Mouse (Mus musculus) embryonic facial prominence, embryonic 12.5 days (tissue): ENCODE results near the gene Ryr3. TPM values are rescaled to one million over a fixed set of nuclear protein-coding genes. Genes with fewer than 3 reads are reported as not detected.

Experiments
- ATAC-seq: fragments of 200-750 bp; cut with Nextera tagmentation; 2 replicates; pipeline ENCODE4 v1.8.0; 2017; ENCODE audit not compliant: insufficient number of reproducible peaks, insufficient read depth, low FRiP score, low TSS enrichment
- H3K27ac ChIP-seq: fragments of 300-500 bp; sonication (generic); 2 replicates; pipeline ENCODE4 v1.5.1; 2016; ENCODE audit warnings: mild to moderate bottlenecking
- H3K27me3 ChIP-seq: fragments of 300-500 bp; sonication (generic); 2 replicates; pipeline ENCODE4 v1.6.1; 2016; ENCODE audit warnings: mild to moderate bottlenecking, moderate library complexity
- H3K36me3 ChIP-seq: fragments of 300-500 bp; sonication (generic); 2 replicates; pipeline ENCODE4 v1.6.1; 2016; ENCODE audit warnings: mild to moderate bottlenecking
- H3K4me1 ChIP-seq: fragments of 300-500 bp; sonication (generic); 2 replicates; pipeline ENCODE4 v1.6.1; 2016
- H3K4me2 ChIP-seq: fragments of 300-500 bp; sonication (generic); replicated peaks from 2 replicates; pipeline ENCODE4 v1.6.1; 2016; ENCODE audit warnings: mild to moderate bottlenecking, moderate library complexity
- H3K4me3 ChIP-seq: fragments of 300-500 bp; sonication (generic); 2 replicates; pipeline ENCODE4 v1.5.1; 2016; ENCODE audit warnings: mild to moderate bottlenecking
- H3K9ac ChIP-seq: fragments of 300-500 bp; sonication (generic); 2 replicates; pipeline ENCODE4 v1.6.1; 2016; ENCODE audit warnings: mild to moderate bottlenecking, moderate library complexity
- H3K9me3 ChIP-seq: fragments of 300-500 bp; sonication (generic); 2 replicates; pipeline ENCODE4 v1.6.1; 2016; ENCODE audit warnings: mild to moderate bottlenecking, moderate library complexity
- WGBS: fragments of 180-500 bp; shearing (Covaris S2); methylation state at CpG from one replicate; pipeline ENCODE4 v1.1.7; 2016; 5-methylcytosine and 5-hydroxymethylcytosine counted together
- polyA plus RNA-seq: library from polyadenylated mRNA; unstranded; fragments of >200 nt; fragmentation: Nextera tagmentation; extraction: Ambion mirVana; gene quantifications from 2 replicates; pipeline ENCODE4 v1.2.1, GENCODE M21; 2016

The Ryr3 gene
- polyA plus RNA-seq, 1 experiment from 2014 or later, result 1.0 TPM

- no peak overlapping the region for H3K9ac ChIP-seq
- H3K4me3 ChIP-seq, result no peak overlapping the region
- no peaks in the 10 kb centered on the region for H3K27me3 ChIP-seq
- no peaks in the 10 kb centered on the region for H3K9me3 ChIP-seq
- no peak overlapping the region for H3K4me2 ChIP-seq
- no peak for ATAC-seq
- no peaks in the 10 kb centered on the region for H3K36me3 ChIP-seq
- no peak overlapping the region for H3K27ac ChIP-seq
- no peaks in the 10 kb centered on the region for H3K4me1 ChIP-seq
- WGBS, result 18% methylated on average over 3 of the region's 3 CpGs
These were observed 496.2 kb downstream of the Ryr3 start for GRCm38 (mm10) chr2:112720715-112721114.

GRCm38 (mm10) chr2:112714648-112715047, 502.2 kb downstream of the Ryr3 start:
- H3K4me3 ChIP-seq, result no peak overlapping the region
- H3K4me1 ChIP-seq, result no peaks in the 10 kb centered on the region
- no peak for ATAC-seq
- H3K4me2 ChIP-seq, result no peak overlapping the region
- no peaks in the 10 kb centered on the region for H3K36me3 ChIP-seq
- H3K27me3 ChIP-seq, result no peaks in the 10 kb centered on the region
- no peak overlapping the region for H3K9ac ChIP-seq
- H3K27ac ChIP-seq, result no peak overlapping the region
- H3K9me3 ChIP-seq, result no peaks in the 10 kb centered on the region
- 72% methylated on average over 4 of the region's 4 CpGs for WGBS

- WGBS, result 81% methylated on average over 5 of the region's 5 CpGs
- Histone ChIP-seq H3K4me1 (no peaks in the 10 kb centered on the region), H3K27ac (no peak overlapping the region), H3K27me3 (no peaks in the 10 kb centered on the region), H3K36me3 (no peaks in the 10 kb centered on the region), H3K4me2 (no peak overlapping the region), H3K9me3 (no peaks in the 10 kb centered on the region), H3K9ac (no peak overlapping the region), H3K4me3 (no peak overlapping the region)
- ATAC-seq, result no peak
These were observed 535.1 kb downstream of the Ryr3 start for GRCm38 (mm10) chr2:112681817-112682216.

- H3K27ac ChIP-seq, result no peak overlapping the region
- no peak overlapping the region for H3K4me3 ChIP-seq
- H3K4me1 ChIP-seq, result no peaks in the 10 kb centered on the region
- H3K9me3 ChIP-seq, result no peaks in the 10 kb centered on the region
- no peak overlapping the region for H3K9ac ChIP-seq
- WGBS, result 51% methylated on average over 1 of the region's 1 CpGs
- H3K27me3 ChIP-seq, result no peaks in the 10 kb centered on the region
- H3K36me3 ChIP-seq, result no peaks in the 10 kb centered on the region
- no peak overlapping the region for H3K4me2 ChIP-seq
- ATAC-seq, result no peak
These were observed 539.6 kb downstream of the Ryr3 start for GRCm38 (mm10) chr2:112677246-112677645.

GRCm38 (mm10) chr2:112676721-112677120, 540.2 kb downstream of the Ryr3 start:
- no peaks in the 10 kb centered on the region for H3K9me3 ChIP-seq
- H3K4me1 ChIP-seq, result no peaks in the 10 kb centered on the region
- 54% methylated on average over 1 of the region's 1 CpGs for WGBS
- H3K27me3 ChIP-seq, result no peaks in the 10 kb centered on the region
- ATAC-seq, result no peak
- H3K9ac ChIP-seq, result no peak overlapping the region
- no peak overlapping the region for H3K27ac ChIP-seq
- no peak overlapping the region for H3K4me2 ChIP-seq
- H3K4me3 ChIP-seq, result no peak overlapping the region
- no peaks in the 10 kb centered on the region for H3K36me3 ChIP-seq

- no peaks in the 10 kb centered on the region for H3K27me3 ChIP-seq
- no peaks in the 10 kb centered on the region for H3K36me3 ChIP-seq
- H3K9me3 ChIP-seq, result no peaks in the 10 kb centered on the region
- no peak for ATAC-seq
- H3K4me1 ChIP-seq, result no peaks in the 10 kb centered on the region
- WGBS, result 90% methylated on average over 2 of the region's 2 CpGs
- H3K4me3 ChIP-seq, result no peak overlapping the region
- H3K4me2 ChIP-seq, result no peak overlapping the region
- no peak overlapping the region for H3K9ac ChIP-seq
- H3K27ac ChIP-seq, result no peak overlapping the region
These were observed 540.7 kb downstream of the Ryr3 start for GRCm38 (mm10) chr2:112676175-112676574.

GRCm38 (mm10) chr2:112669461-112669860, 547.4 kb downstream of the Ryr3 start:
- no peak for ATAC-seq
- H3K4me2 ChIP-seq, result no peak overlapping the region
- no peaks in the 10 kb centered on the region for H3K4me1 ChIP-seq
- no peak overlapping the region for H3K27ac ChIP-seq
- H3K27me3 ChIP-seq, result no peaks in the 10 kb centered on the region
- no peak overlapping the region for H3K9ac ChIP-seq
- no peaks in the 10 kb centered on the region for H3K36me3 ChIP-seq
- 76% methylated on average over 3 of the region's 3 CpGs for WGBS
- no peak overlapping the region for H3K4me3 ChIP-seq
- H3K9me3 ChIP-seq, result no peaks in the 10 kb centered on the region

GRCm38 (mm10) chr2:112656131-112656530, 560.8 kb downstream of the Ryr3 start:
- no peak overlapping the region for H3K9ac ChIP-seq
- 60% methylated on average over 5 of the region's 5 CpGs for WGBS
- H3K27me3 ChIP-seq, result no peaks in the 10 kb centered on the region
- H3K36me3 ChIP-seq, result no peaks in the 10 kb centered on the region
- no peaks in the 10 kb centered on the region for H3K9me3 ChIP-seq
- no peak overlapping the region for H3K4me2 ChIP-seq
- H3K27ac ChIP-seq, result no peak overlapping the region
- no peaks in the 10 kb centered on the region for H3K4me1 ChIP-seq
- H3K4me3 ChIP-seq, result no peak overlapping the region
- no peak for ATAC-seq

GRCm38 (mm10) chr2:112653836-112654235, 563.1 kb downstream of the Ryr3 start:
- Histone ChIP-seq H3K36me3 (no peaks in the 10 kb centered on the region), H3K27ac (no peak overlapping the region), H3K27me3 (no peaks in the 10 kb centered on the region), H3K4me2 (no peak overlapping the region), H3K9me3 (no peaks in the 10 kb centered on the region), H3K4me3 (no peak overlapping the region), H3K9ac (no peak overlapping the region), H3K4me1 (no peaks in the 10 kb centered on the region)
- 68% methylated on average over 3 of the region's 3 CpGs for WGBS
- ATAC-seq, result no peak

GRCm38 (mm10) chr2:112637206-112637605, 579.7 kb downstream of the Ryr3 start:
- Histone ChIP-seq H3K4me2 (no peak overlapping the region), H3K9me3 (no peaks in the 10 kb centered on the region), H3K27ac (no peak overlapping the region), H3K36me3 (no peaks in the 10 kb centered on the region), H3K4me3 (no peak overlapping the region), H3K9ac (no peak overlapping the region), H3K4me1 (no peaks in the 10 kb centered on the region), H3K27me3 (no peaks in the 10 kb centered on the region)
- ATAC-seq, result no peak
- WGBS, result 89% methylated on average over 5 of the region's 5 CpGs

GRCm38 (mm10) chr2:112632536-112632935, 584.4 kb downstream of the Ryr3 start:
- no peaks in the 10 kb centered on the region for H3K9me3 ChIP-seq
- ATAC-seq, result no peak
- H3K4me1 ChIP-seq, result no peaks in the 10 kb centered on the region
- H3K27me3 ChIP-seq, result no peaks in the 10 kb centered on the region
- 92% methylated on average over 9 of the region's 9 CpGs for WGBS
- H3K9ac ChIP-seq, result no peak overlapping the region
- H3K4me3 ChIP-seq, result no peak overlapping the region
- H3K4me2 ChIP-seq, result no peak overlapping the region
- no peaks in the 10 kb centered on the region for H3K36me3 ChIP-seq
- H3K27ac ChIP-seq, result no peak overlapping the region

- Histone ChIP-seq H3K27ac (no peak overlapping the region), H3K4me2 (no peak overlapping the region), H3K4me3 (no peak overlapping the region), H3K4me1 (no peaks in the 10 kb centered on the region), H3K9ac (no peak overlapping the region), H3K9me3 (no peaks in the 10 kb centered on the region), H3K27me3 (no peaks in the 10 kb centered on the region), H3K36me3 (no peaks in the 10 kb centered on the region)
- ATAC-seq, result no peak
- 77% methylated on average over 11 of the region's 11 CpGs for WGBS
These were observed 586.2 kb downstream of the Ryr3 start for GRCm38 (mm10) chr2:112630669-112631068.

- H3K9ac ChIP-seq, result no peak overlapping the region
- no peak overlapping the region for H3K4me2 ChIP-seq
- WGBS, result 81% methylated on average over 3 of the region's 3 CpGs
- no peak overlapping the region for H3K27ac ChIP-seq
- H3K4me3 ChIP-seq, result no peak overlapping the region
- no peaks in the 10 kb centered on the region for H3K27me3 ChIP-seq
- H3K9me3 ChIP-seq, result no peaks in the 10 kb centered on the region
- no peaks in the 10 kb centered on the region for H3K4me1 ChIP-seq
- no peaks in the 10 kb centered on the region for H3K36me3 ChIP-seq
- ATAC-seq, result no peak
These were observed 591.7 kb downstream of the Ryr3 start for GRCm38 (mm10) chr2:112625156-112625555.
